Mouse (Mus musculus) CH12.LX (cell line): ENCODE measurements at regions not wholly inside any gene's neighbourhood (a gene's known extent, or its start where the extent isn't known, plus 50 kb on each side); places are given as distances from the start of the nearest gene placed in this dataset.

Experiments used
- CTCF ChIP-seq, 2 experiments: IDR thresholded peaks in 1 of 2; conservative IDR thresholded peaks in 1 of 2; 2 replicates each; pipeline ENCODE4 v1.5.1; 2011 to 2012; ENCODE audit warnings: low read depth in 2 of 2, low read length in 2 of 2, improper control_type of control experiment in 1 of 2, inconsistent platforms in 1 of 2, mild to moderate bottlenecking in 1 of 2, moderate library complexity in 1 of 2
- EP300 ChIP-seq: IDR thresholded peaks from 2 replicates; pipeline ENCODE4 v1.6.1; 2011; ENCODE audit warnings: low read length, improper control_type of control experiment
- KAT2A ChIP-seq: IDR thresholded peaks from 2 replicates; pipeline ENCODE4 v1.6.1; 2012; ENCODE audit warnings: low read length, improper control_type of control experiment, inconsistent platforms; ENCODE audit not compliant: insufficient replicate concordance
- MAX ChIP-seq: IDR thresholded peaks from 2 replicates; pipeline ENCODE4 v1.6.1; 2011; ENCODE audit warnings: low read length, improper control_type of control experiment
- MAZ ChIP-seq: IDR thresholded peaks from 2 replicates; pipeline ENCODE4 v1.6.1; 2012; ENCODE audit warnings: low read depth, mild to moderate bottlenecking, inconsistent platforms, low read length, improper control_type of control experiment, moderate library complexity
- POLR2A ChIP-seq: IDR thresholded peaks from 2 replicates; pipeline ENCODE4 v1.6.1; 2011; ENCODE audit warnings: low read depth, mild to moderate bottlenecking, improper control_type of control experiment, low read length
- ZC3H11A ChIP-seq: IDR thresholded peaks from 2 replicates; pipeline ENCODE4 v1.6.1; 2012; ENCODE audit warnings: low read depth, mild to moderate bottlenecking, inconsistent platforms, low read length, improper control_type of control experiment

DNA sequence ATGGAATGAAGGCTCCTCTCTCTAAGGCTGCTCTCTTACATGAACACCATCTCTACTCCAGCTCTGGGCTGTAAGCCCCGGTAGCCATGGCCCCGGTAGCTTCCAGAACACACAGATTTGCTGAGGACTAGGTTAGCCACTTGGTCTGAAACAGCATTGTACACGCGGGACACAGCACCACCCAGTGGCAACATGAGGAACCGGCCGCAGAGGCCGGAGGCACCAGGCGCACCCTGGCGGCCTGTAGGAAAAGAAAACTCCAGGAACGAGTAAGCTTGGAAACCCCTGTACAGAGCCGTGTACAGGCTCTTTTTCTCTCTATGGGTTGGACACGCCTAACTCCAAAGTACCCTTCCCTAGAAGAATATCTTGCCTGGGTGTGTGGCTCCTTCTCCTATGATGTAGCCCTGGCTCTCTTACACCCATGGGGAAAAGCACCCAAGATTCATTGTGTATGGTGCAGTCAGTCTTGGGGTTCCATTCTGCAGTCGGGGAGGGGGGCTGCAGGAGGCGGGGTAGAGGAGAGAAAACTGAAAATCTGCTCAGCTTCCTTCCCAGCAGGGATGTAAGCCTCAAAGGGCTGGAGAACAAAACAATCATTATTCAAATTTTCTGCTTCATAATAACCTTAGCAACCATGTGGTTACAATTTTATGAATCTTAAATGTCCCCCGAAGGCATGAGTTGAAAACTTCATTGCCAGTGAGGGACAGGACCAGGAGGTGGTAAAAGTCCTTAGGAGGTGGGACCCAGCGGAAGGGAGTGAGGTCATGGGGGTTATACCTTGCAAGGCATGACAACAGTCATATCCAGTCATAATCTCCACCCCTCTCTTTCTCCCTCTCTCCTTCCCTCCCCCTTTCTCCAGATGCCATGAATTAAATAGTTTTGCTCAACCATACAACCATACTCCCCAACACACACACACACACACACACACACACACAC lies 92.6 kb downstream of the Ier5 start:
- TF ChIP-seq CTCF (conservative IDR thresholded peaks at IDR 0.05 in 1 of 2, IDR thresholded peaks at IDR 0.05 in 1 of 2; ENCODE audit: low read depth in 2 of 2, low read length in 2 of 2): peak; percentile 87 to 100
- TF ChIP-seq POLR2A: peak; percentile 32; the same call in 1 of the 2 replicates
- TF ChIP-seq MAZ: no peak
- peak; percentile 100 for TF ChIP-seq ZC3H11A
- peak; percentile 77; the same call in 1 of the 2 replicates for TF ChIP-seq MAX
- 0 out of 2 replicates have a peak, but pooled peaks have one; percentile 7 for TF ChIP-seq EP300
- TF ChIP-seq KAT2A: no peak
